Mouse (Mus musculus): Measurements from ENCODE around the gene Dapk2. TPM values are rescaled to one million over a fixed set of nuclear protein-coding genes. Genes with fewer than 3 reads are reported as not detected.

The Dapk2 gene
- polyA plus RNA-seq, 1 experiment from 2014 or later = 1.3 TPM

GRCm38 (mm10) chr9:66152011-66152410, 6.0 kb upstream of the Dapk2 start:
- Histone ChIP-seq H3K36me3 (no peaks in the 10 kb centered on the region), H3K27ac (replicated peaks) (no peak overlapping the region), H3K4me3 (no peak overlapping the region), H3K9me3 (no peaks in the 10 kb centered on the region), H3K4me1 (replicated peaks) (no peaks in the 10 kb centered on the region), H3K9ac (no peak overlapping the region), H3K27me3 (peaks cover 7% of the 10 kb centered on the region; the same call in 1 of the 2 replicates), H3K4me2 (no peak overlapping the region)
- 69% methylated on average over 9 of the region's 9 CpGs for WGBS
- no peak for ATAC-seq (ENCODE audit: low read depth)

GRCm38 (mm10) chr9:66153594-66153993, 4.4 kb upstream of the Dapk2 start:
- H3K9ac ChIP-seq = no peak overlapping the region
- 91% methylated on average over 6 of the region's 6 CpGs for WGBS
- no peak overlapping the region for H3K4me3 ChIP-seq
- no peak for ATAC-seq (ENCODE audit: low read depth)
- H3K9me3 ChIP-seq = no peaks in the 10 kb centered on the region
- no peaks in the 10 kb centered on the region for H3K36me3 ChIP-seq
- peaks cover 22% of the 10 kb centered on the region for H3K27me3 ChIP-seq
- peaks cover 8% of the 10 kb centered on the region for H3K4me1 ChIP-seq (replicated peaks)
- no peak overlapping the region for H3K4me2 ChIP-seq
- H3K27ac ChIP-seq (replicated peaks) = no peak overlapping the region

GRCm38 (mm10) chr9:66154013-66154412, 4.0 kb upstream of the Dapk2 start:
- H3K9ac ChIP-seq = no peak overlapping the region
- no peaks in the 10 kb centered on the region for H3K9me3 ChIP-seq
- H3K27me3 ChIP-seq = peaks cover 27% of the 10 kb centered on the region
- no peaks in the 10 kb centered on the region for H3K36me3 ChIP-seq
- no peak overlapping the region for H3K4me3 ChIP-seq
- no peak overlapping the region for H3K27ac ChIP-seq (replicated peaks)
- ATAC-seq (ENCODE audit: low read depth) = no peak
- H3K4me1 ChIP-seq (replicated peaks) = peaks cover 8% of the 10 kb centered on the region
- H3K4me2 ChIP-seq = no peak overlapping the region
- 93% methylated on average over 9 of the region's 9 CpGs for WGBS

- Histone ChIP-seq H3K27ac (replicated peaks) (no peak overlapping the region), H3K27me3 (peaks cover 33% of the 10 kb centered on the region), H3K4me1 (replicated peaks) (peaks cover 8% of the 10 kb centered on the region), H3K9me3 (no peaks in the 10 kb centered on the region), H3K4me3 (no peak overlapping the region), H3K4me2 (no peak overlapping the region), H3K9ac (no peak overlapping the region), H3K36me3 (no peaks in the 10 kb centered on the region)
- 82% methylated on average over 1 of the region's 1 CpGs for WGBS
- no peak for ATAC-seq (ENCODE audit: low read depth)
Observed at GRCm38 (mm10) chr9:66155534-66155933, 2.5 kb upstream of the Dapk2 start.

GRCm38 (mm10) chr9:66158885-66159430, 935 bp downstream of the Dapk2 start:
- peaks cover 33% of the 10 kb centered on the region for H3K27me3 ChIP-seq
- ATAC-seq (ENCODE audit: low read depth) = no peak
- H3K36me3 ChIP-seq = no peaks in the 10 kb centered on the region
- H3K27ac ChIP-seq (replicated peaks) = no peak overlapping the region
- H3K9me3 ChIP-seq = no peaks in the 10 kb centered on the region
- peak overlapping the region; percentile 57; the same call in 1 of the 2 replicates for H3K4me2 ChIP-seq
- no peak overlapping the region for H3K9ac ChIP-seq
- 87% methylated on average over 6 of the region's 6 CpGs for WGBS
- no peak overlapping the region for H3K4me3 ChIP-seq
- peaks cover 8% of the 10 kb centered on the region for H3K4me1 ChIP-seq (replicated peaks)

- Histone ChIP-seq H3K4me3 (no peak overlapping the region), H3K4me2 (no peak overlapping the region), H3K9me3 (no peaks in the 10 kb centered on the region), H3K27ac (replicated peaks) (no peak overlapping the region), H3K9ac (no peak overlapping the region), H3K27me3 (peaks cover 33% of the 10 kb centered on the region), H3K4me1 (replicated peaks) (peaks cover 8% of the 10 kb centered on the region), H3K36me3 (no peaks in the 10 kb centered on the region)
- ATAC-seq (ENCODE audit: low read depth) = no peak
- 94% methylated on average over 2 of the region's 2 CpGs for WGBS
Observed at GRCm38 (mm10) chr9:66160155-66160554, 2.1 kb downstream of the Dapk2 start.

- H3K27ac ChIP-seq (replicated peaks) = no peak overlapping the region
- WGBS = 83% methylated on average over 9 of the region's 9 CpGs
- H3K4me3 ChIP-seq = no peak overlapping the region
- H3K4me2 ChIP-seq = no peak overlapping the region
- no peak overlapping the region for H3K9ac ChIP-seq
- peaks cover 4% of the 10 kb centered on the region for H3K4me1 ChIP-seq (replicated peaks)
- no peaks in the 10 kb centered on the region for H3K36me3 ChIP-seq
- no peak for ATAC-seq (ENCODE audit: low read depth)
- H3K9me3 ChIP-seq = no peaks in the 10 kb centered on the region
- H3K27me3 ChIP-seq = peaks cover 17% of the 10 kb centered on the region
Observed at GRCm38 (mm10) chr9:66162995-66163394, 5.0 kb downstream of the Dapk2 start.

GRCm38 (mm10) chr9:66167222-66167621, 9.2 kb downstream of the Dapk2 start:
- Histone ChIP-seq H3K27me3 (no peaks in the 10 kb centered on the region), H3K4me2 (no peak overlapping the region), H3K9me3 (no peaks in the 10 kb centered on the region), H3K4me3 (no peak overlapping the region), H3K27ac (replicated peaks) (no peak overlapping the region), H3K36me3 (no peaks in the 10 kb centered on the region), H3K4me1 (replicated peaks) (peaks cover 12% of the 10 kb centered on the region), H3K9ac (no peak overlapping the region)
- 89% methylated on average over 5 of the region's 5 CpGs for WGBS
- no peak for ATAC-seq (ENCODE audit: low read depth)

- Histone ChIP-seq H3K27me3 (no peaks in the 10 kb centered on the region), H3K4me1 (replicated peaks) (peaks cover 12% of the 10 kb centered on the region), H3K4me2 (no peak overlapping the region), H3K9ac (no peak overlapping the region), H3K9me3 (no peaks in the 10 kb centered on the region), H3K27ac (replicated peaks) (no peak overlapping the region), H3K36me3 (no peaks in the 10 kb centered on the region), H3K4me3 (no peak overlapping the region)
- WGBS = 44% methylated on average over 1 of the region's 1 CpGs
- ATAC-seq (ENCODE audit: low read depth) = no peak
Observed at GRCm38 (mm10) chr9:66168233-66168632, 10.2 kb downstream of the Dapk2 start.

GRCm38 (mm10) chr9:66170506-66170905, 12.5 kb downstream of the Dapk2 start:
- Histone ChIP-seq H3K4me2 (no peak overlapping the region), H3K27me3 (no peaks in the 10 kb centered on the region), H3K4me1 (replicated peaks) (peaks cover 12% of the 10 kb centered on the region), H3K4me3 (no peak overlapping the region), H3K9me3 (no peaks in the 10 kb centered on the region), H3K27ac (replicated peaks) (0 out of 2 replicates have a peak overlapping the region, but pooled peaks have one; percentile 9), H3K9ac (peak overlapping the region; percentile 34; the same call in 1 of the 2 replicates), H3K36me3 (no peaks in the 10 kb centered on the region)
- WGBS = 7% methylated on average over 5 of the region's 5 CpGs
- peak; percentile 59; the same call in 1 of the 2 replicates for ATAC-seq (ENCODE audit: low read depth)

- no peaks in the 10 kb centered on the region for H3K36me3 ChIP-seq
- H3K9me3 ChIP-seq = no peaks in the 10 kb centered on the region
- H3K27me3 ChIP-seq = no peaks in the 10 kb centered on the region
- H3K4me3 ChIP-seq = no peak overlapping the region
- H3K9ac ChIP-seq = no peak overlapping the region
- no peak overlapping the region for H3K27ac ChIP-seq (replicated peaks)
- ATAC-seq (ENCODE audit: low read depth) = no peak
- peaks cover 12% of the 10 kb centered on the region for H3K4me1 ChIP-seq (replicated peaks)
- 47% methylated on average over 12 of the region's 12 CpGs for WGBS
- no peak overlapping the region for H3K4me2 ChIP-seq
Observed at GRCm38 (mm10) chr9:66171275-66171921, 13.4 kb downstream of the Dapk2 start.

GRCm38 (mm10) chr9:66173316-66173855, 15.4 kb downstream of the Dapk2 start:
- H3K27me3 ChIP-seq = no peaks in the 10 kb centered on the region
- H3K4me2 ChIP-seq = no peak overlapping the region
- H3K27ac ChIP-seq (replicated peaks) = no peak overlapping the region
- peaks cover 12% of the 10 kb centered on the region for H3K4me1 ChIP-seq (replicated peaks)
- H3K9ac ChIP-seq = no peak overlapping the region
- ATAC-seq (ENCODE audit: low read depth) = no peak
- H3K9me3 ChIP-seq = no peaks in the 10 kb centered on the region
- H3K36me3 ChIP-seq = no peaks in the 10 kb centered on the region
- no peak overlapping the region for H3K4me3 ChIP-seq
- WGBS = 93% methylated on average over 5 of the region's 5 CpGs

Data from neural tube, embryonic 13.5 days (tissue).